Mouse (Mus musculus): ENCODE data around the gene Gm33815.
"Not testable (repeated sequence)": the region's sequence is repeated elsewhere in the genome, so short reads cannot be mapped to it uniquely, and the experiment has no call there.

Gene Gm33815

DNA sequence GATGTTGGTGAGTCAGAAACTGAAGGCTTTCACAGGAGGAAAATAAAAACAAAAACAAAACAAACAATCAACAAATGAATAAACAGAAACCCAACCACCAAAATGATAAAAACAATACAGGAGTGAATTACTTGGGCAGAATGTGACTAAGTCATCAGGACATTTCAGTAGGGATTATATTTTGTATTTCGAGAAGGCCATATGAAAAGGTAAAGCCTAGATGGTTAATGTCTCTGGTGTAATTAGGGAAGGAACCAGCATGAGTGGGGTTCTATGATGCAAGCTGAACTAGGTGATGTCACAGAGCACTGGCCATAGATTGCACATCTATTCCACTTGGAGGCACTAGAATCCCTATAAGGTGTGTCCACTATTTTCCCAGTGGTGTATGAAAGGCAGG, at the start of gene Gm33815:
Gene Gm33815 (plus strand): TSS at position 301 of the 400 bp plus-strand sequence.
- not testable (repeated sequence) for DNase-seq (ENCODE audit: low spot score)

All from layer of hippocampus, adult 11-12 months (tissue).